ENCODE assay signal across 17 mouse cellular contexts in the genomic region with DNA sequence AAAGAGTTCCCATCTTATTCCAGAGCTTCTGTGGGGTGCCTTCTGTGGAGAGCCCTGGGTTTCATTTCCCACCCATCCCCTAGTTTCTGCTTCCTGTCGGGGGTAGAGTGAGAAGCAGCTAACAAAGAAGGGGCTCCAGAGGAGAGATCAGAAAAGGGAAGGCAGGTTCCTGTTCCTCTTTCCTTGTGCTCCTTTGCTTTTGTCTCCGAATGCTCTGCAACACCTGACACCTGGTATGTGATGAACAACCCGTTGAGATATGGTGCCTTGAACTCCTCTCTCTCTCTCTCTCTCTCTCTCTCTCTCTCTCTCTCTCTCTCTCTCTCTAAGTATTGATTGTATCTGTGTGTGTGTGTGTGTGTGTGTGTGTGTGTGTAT.
A peak's percentile ranks its signal among the peaks of the same experiment; 100 is the strongest.
DNase-seq lines count a peak whose midpoint lies in the region; ATAC-seq lines count a peak whose summit lies in the region.
"Had no signal": no experiment of that assay in that cellular context is flagged by ENCODE, and none has a peak within 500 bp of the region (broad histone marks: within the 10 kb centered on the region; RNA-seq: fewer than 3 reads in every experiment).

No protein-coding gene starts in this region.

- no peak overlapping the region for H3K4me3 ChIP-seq in heart, embryonic 16.5 days (ENCODE audit: low read length)
- H3K4me3 ChIP-seq in heart, embryonic 10.5 days: no peak overlapping the region
- H3K4me3 ChIP-seq in megakaryocyte, embryonic 14.5 days (replicated peaks): peak overlapping the region; percentile 48
- no peak overlapping the region for H3K4me3 ChIP-seq in forebrain, embryonic 12.5 days (replicated peaks)
- H3K4me3 ChIP-seq: erythroblast, embryonic 14.5 days; hindbrain, embryonic 12.5 days had no signal

- no peaks in the 10 kb centered on the region for H3K27me3 ChIP-seq in heart, embryonic 16.5 days (ENCODE audit: control insufficient read depth, insufficient read depth, low read length)
- H3K27me3 ChIP-seq in heart, embryonic 10.5 days (ENCODE audit: insufficient read depth, poor library complexity, severe bottlenecking): no peaks in the 10 kb centered on the region
- no peaks in the 10 kb centered on the region for H3K27me3 ChIP-seq in megakaryocyte, embryonic 14.5 days (replicated peaks)
- H3K27me3 ChIP-seq in forebrain, embryonic 12.5 days: no peaks in the 10 kb centered on the region
- H3K27me3 ChIP-seq: hindbrain, embryonic 12.5 days had no signal

- ATAC-seq in heart, embryonic 16.5 days (replicated peaks; ENCODE audit: extremely low read depth, insufficient read depth, low FRiP score): no peak
- no peak for ATAC-seq in forebrain, embryonic 12.5 days (ENCODE audit: low FRiP score)
- ATAC-seq: forebrain, postnatal 0 days had no signal

- peak overlapping the region; percentile 28; the same call in 1 of the 2 replicates for H3K27ac ChIP-seq in heart, embryonic 16.5 days (ENCODE audit: low read length)
- no peak overlapping the region for H3K27ac ChIP-seq in heart, embryonic 10.5 days
- no peak overlapping the region for H3K27ac ChIP-seq in forebrain, embryonic 12.5 days
- H3K27ac ChIP-seq: hindbrain, embryonic 12.5 days; kidney, postnatal 0 days had no signal

- H3K9me3 ChIP-seq in heart, embryonic 16.5 days (replicated peaks; ENCODE audit: control insufficient read depth, low read length): no peaks in the 10 kb centered on the region
- H3K9me3 ChIP-seq in heart, embryonic 10.5 days: no peaks in the 10 kb centered on the region
- H3K9me3 ChIP-seq in megakaryocyte, embryonic 14.5 days: peaks cover 4% of the 10 kb centered on the region; the same call in 1 of the 2 replicates
- H3K9me3 ChIP-seq in forebrain, embryonic 12.5 days: no peaks in the 10 kb centered on the region
- H3K9me3 ChIP-seq: hindbrain, embryonic 12.5 days had no signal

- WGBS in heart, embryonic 16.5 days: 51% methylated on average over 3 of the region's 3 CpGs
- 49% methylated on average over 3 of the region's 3 CpGs for WGBS in heart, embryonic 10.5 days
- WGBS in forebrain, embryonic 12.5 days: 78% methylated on average over 3 of the region's 3 CpGs

- DNase-seq in heart, embryonic 10.5 days (ENCODE audit: low spot score): no peak
- DNase-seq in spleen, postnatal 36 days (ENCODE audit: low spot score in 2 of 2): peak; percentile 37 to 54
- DNase-seq in spleen, adult 12 weeks (ENCODE audit: low spot score): no peak
- DNase-seq in urinary bladder, postnatal 14 days (ENCODE audit: low spot score): no peak
- DNase-seq in adrenal gland, postnatal 4 days (ENCODE audit: low spot score in 2 of 2): no peak
- DNase-seq: cerebellum, postnatal 10 days; forebrain, postnatal 0 days; lung, postnatal 14 days; midbrain, embryonic 14.5 days; right cerebral cortex, adult 18-20 months had no signal

- no peak overlapping the region for H3K9ac ChIP-seq in heart, embryonic 16.5 days (ENCODE audit: low read length)
- H3K9ac ChIP-seq in forebrain, embryonic 12.5 days: no peak overlapping the region
- H3K9ac ChIP-seq: forebrain, postnatal 0 days; hindbrain, embryonic 12.5 days had no signal

- no peak overlapping the region for H3K4me2 ChIP-seq in heart, embryonic 16.5 days (ENCODE audit: low read depth, low read length)
- no peak overlapping the region for H3K4me2 ChIP-seq in forebrain, embryonic 12.5 days
- H3K4me2 ChIP-seq: heart, embryonic 11.5 days; hindbrain, embryonic 12.5 days had no signal

- peaks cover 22% of the 10 kb centered on the region for H3K4me1 ChIP-seq in heart, embryonic 16.5 days (ENCODE audit: control insufficient read depth, insufficient read depth, low read length)
- H3K4me1 ChIP-seq in heart, embryonic 10.5 days: peaks cover 45% of the 10 kb centered on the region
- peaks cover 96% of the 10 kb centered on the region for H3K4me1 ChIP-seq in megakaryocyte, embryonic 14.5 days
- peaks cover 5% of the 10 kb centered on the region; the same call in 1 of the 2 replicates for H3K4me1 ChIP-seq in forebrain, embryonic 12.5 days

- no peaks in the 10 kb centered on the region for H3K36me3 ChIP-seq in heart, embryonic 16.5 days (ENCODE audit: control insufficient read depth, insufficient read depth)
- no peaks in the 10 kb centered on the region for H3K36me3 ChIP-seq in heart, embryonic 10.5 days
- H3K36me3 ChIP-seq in megakaryocyte, embryonic 14.5 days (replicated peaks; ENCODE audit: low read length): peaks cover 36% of the 10 kb centered on the region
- H3K36me3 ChIP-seq in forebrain, embryonic 12.5 days (replicated peaks): no peaks in the 10 kb centered on the region
- H3K36me3 ChIP-seq: hindbrain, embryonic 12.5 days had no signal

Comparison
In these comparisons a context has a peak if more than half of its experiments do, and no peak if none do; other contexts are left out.
1. DNase-seq: peak in spleen, postnatal 36 days (2 of 2); none in heart, embryonic 10.5 days (single experiment), spleen, adult 12 weeks (single experiment), urinary bladder, postnatal 14 days (single experiment) and adrenal gland, postnatal 4 days (0 of 2).